Mouse (Mus musculus): ENCODE results near the gene Klhl3. TPM values are rescaled to one million over a fixed set of nuclear protein-coding genes. Genes with fewer than 3 reads are reported as not detected.

Gene Klhl3
- total RNA-seq, 2 experiments from 2014 or later, result 4.0 to 5.1 TPM

DNA sequence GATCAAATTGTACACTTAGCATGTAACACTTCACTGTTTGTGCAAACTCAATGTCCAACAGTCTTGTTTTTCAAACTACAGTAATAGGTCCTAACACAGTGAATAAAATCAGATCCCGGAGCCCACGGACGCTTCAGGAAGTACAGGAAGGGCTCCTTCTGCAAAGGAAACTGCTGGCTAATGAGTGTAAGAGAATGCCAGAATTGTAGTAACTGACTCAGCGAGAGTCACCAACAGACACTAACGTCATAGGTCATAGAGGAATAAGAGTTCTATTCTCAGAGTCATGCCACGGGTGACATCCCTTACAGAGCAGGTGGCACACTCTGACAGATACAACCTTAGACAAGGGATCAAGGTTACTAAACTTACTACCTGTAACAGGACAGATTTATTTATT lies 78.9 kb downstream of the Klhl3 start:
- no peak for ATAC-seq (replicated peaks; ENCODE audit: poor library complexity)

DNA sequence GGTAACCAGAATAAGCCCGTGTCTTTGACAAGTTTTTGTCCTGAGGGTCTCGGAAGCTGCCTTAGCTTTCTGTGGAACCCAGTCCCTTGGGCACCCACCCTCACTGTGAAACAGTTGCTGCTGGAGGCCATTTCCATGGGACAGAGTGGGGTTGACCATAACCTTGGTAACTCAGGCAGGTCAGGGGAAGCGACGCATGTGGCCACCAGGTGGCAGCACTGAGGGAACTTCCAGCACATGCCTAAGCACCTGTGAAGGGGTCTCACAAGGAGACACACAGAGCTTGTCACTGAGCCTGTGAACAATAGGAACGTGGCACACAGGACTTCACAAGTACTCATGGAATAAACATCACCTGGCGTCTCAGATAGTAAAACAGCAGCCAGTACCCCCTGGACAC lies 81.6 kb downstream of the Klhl3 start:
- ATAC-seq (replicated peaks; ENCODE audit: poor library complexity), result peak; percentile 79

DNA sequence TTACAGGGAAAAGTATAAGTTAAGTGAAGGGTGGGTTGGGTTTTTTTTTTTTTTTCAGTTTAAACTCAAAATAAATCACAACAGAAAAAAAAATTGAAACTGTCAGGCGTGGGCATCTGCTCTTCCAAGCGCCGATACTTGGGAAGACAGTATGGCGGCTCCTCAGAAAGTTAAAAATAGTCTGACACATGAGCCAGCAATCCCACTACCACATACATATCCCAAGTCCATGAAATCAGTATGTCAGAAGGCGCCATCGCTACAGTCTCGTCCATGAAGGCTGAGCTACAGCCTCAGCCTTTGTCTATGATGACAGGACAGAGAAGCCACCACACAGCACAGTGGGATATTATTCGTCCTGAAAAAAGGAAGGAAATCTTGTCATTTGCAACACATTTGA lies 86.3 kb downstream of the Klhl3 start:
- ATAC-seq (replicated peaks; ENCODE audit: poor library complexity), result no peak

DNA sequence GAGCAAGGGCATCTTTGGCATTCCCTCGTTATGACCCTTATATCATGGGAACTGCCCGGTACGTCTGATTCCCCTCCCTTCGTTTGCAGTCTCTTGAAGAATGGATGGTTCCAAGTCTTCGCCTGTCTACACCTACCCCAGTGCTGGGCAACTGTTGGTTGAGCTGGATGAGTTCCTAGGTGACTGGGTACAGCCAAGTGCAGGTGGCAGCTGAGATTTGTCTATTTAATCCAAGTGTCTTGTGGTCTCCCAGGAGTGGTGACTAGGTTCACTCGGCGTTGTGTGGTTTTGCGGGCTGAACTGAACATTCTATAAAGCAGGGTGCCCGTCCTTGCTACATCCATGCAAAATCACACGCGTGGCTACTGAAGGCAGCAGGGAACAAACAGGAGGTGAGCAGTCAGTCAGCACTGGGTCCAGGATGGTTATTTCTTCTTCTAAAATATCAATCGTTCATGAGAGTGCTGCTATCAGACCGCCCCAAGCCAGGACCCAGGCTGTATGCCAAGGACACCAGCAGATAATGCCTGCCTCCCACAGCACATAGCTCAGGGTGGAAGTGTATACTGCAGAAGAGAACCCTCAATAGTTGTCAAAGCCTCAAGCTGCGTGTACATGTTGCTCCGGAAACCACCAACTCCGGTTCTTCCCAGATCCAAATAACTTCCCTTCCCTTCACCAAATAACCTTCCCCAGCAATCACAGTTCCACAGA lies 87.5 kb downstream of the Klhl3 start:
- ATAC-seq (replicated peaks; ENCODE audit: poor library complexity), result no peak

DNA sequence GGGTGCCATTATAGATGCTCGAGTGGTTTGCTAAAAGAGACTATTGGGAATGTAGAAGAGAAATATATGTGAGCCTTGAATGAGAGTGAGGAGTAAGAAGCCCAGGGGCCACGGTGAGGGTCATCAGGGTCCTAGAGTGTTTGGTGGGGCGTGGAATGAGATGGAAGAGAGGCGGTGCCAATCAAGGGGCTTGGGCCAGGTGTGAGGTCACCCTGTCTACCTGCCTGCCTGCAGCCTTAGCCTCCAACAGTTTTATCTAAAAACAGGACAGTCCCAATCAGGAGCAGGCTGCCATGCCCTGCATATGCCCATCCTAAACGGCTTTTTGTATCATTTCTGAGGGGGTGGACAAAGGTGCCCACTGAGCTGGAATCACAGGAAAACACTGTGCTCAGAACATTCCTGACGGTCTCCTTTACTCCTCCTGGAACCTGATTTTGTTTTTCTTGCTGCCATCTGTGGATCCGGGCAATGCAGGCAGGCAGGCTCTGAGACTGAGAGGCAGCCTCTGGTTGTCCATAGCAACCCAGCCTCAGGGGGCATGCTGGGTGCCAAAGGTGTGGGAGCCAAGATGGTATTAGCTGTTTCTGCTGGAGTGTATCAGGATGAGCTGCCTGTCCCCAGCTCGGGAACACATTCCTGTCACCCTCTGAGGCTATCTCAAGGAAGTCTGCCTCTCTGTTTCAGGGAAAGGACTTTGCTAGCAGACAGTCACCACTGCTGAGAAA lies 89.5 kb downstream of the Klhl3 start:
- no peak for ATAC-seq (replicated peaks; ENCODE audit: poor library complexity)

DNA sequence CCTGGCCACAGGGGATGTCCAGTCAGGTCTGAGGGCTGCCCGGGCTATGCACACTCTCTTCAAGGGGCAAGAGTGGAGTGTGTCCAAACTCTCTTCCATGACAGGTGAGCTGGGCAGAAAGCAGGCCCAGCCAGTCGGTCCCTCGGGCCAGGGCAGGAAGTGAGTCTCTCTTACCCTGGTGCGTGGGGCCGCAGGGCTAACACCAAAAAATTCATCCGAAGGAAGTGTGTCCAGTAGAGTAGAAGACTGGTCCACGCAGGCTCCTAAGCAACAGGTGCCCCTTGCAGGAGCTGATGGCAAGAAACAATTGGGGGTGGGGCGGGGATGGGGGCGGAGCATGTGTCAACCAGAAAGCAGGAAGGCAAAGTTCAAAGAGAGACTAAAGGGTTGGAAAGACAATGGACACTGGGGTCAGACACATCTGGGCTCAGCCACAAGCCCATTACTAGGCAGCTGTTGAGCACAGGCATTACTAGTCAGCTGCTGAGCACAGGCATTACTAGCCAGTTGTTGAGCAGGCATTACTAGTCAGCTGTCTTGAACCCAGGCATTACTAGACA lies 90.3 kb downstream of the Klhl3 start:
- ATAC-seq (replicated peaks; ENCODE audit: poor library complexity), result no peak

DNA sequence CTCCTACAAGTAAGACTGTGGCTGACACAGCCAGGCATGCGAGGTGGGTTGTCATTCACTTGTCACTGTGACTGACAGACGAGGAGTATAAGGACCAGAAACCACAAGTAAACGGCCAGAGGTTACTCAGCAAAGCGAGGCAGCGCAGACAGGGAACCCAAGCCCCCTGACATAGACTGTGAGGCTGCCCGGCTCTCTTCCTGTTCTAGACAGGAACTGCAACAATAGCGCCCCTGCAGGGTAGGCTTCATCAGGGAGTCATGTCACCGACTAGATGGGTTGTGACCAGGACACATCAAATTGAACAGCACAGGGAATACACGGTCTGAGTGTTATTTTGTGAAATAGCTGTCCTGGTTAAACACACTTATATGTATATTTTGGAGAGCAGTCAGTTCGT lies 93.0 kb downstream of the Klhl3 start:
- ATAC-seq (replicated peaks; ENCODE audit: poor library complexity), result peak; percentile 94

DNA sequence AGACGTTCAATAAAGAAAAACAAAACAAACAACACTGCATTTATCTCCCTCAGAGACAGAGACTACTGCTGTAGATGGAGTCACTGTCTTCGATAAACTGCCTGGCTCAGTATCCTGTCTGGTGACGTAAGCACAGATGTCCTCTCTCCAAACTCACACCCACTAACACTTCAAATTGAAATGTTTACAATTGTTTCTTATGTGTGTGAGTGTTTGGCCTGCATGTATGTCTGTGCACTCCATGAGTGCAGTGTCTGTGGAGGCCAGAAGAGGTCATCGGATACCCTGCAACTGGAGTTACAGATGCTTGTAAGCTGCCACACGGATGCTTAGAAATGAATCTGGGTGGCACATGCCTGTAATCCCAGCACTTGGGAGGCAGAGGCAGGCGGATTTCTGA lies 96.1 kb downstream of the Klhl3 start:
- no peak for ATAC-seq (replicated peaks; ENCODE audit: poor library complexity)

DNA sequence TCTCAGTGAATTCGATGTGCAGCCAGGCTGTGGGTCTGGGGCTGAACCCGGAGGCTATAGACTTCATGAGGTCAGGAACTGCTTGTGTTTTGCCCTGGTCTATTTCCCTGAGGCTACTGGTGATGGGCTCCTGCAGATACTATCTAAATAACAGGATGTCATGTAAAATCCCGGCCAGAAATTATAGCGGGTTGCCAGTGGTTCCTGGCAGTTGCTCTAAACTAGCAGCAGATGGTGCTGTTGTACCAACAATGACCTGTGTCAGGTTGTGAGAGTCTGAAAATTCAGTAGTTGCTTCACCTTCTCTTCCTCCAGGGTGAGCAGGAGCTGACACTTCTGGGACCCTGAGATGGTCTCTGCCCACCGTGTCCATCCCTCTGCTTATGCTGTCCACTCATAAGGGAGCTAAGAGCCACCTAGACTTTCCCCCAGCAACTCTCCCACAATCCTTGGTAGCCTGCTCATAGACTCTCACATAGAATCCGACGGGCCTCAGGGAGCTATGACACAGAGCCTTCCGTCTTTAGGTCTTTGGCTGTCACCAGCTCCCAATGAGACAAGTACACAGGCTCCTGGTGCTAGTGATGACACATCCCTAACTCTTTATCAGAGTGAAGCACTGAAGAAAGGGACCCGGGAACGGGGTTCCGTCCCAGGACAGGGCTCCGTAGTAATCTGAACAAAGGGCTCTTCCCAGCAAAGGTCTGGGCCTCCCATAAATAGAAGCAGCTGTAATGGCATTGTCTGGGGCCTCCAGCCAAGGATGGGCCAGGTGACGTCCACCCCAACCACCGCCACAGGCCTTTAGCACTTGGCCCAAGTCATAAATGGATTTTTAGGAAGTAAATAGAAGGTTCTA lies 101.1 kb downstream of the Klhl3 start:
- ATAC-seq (replicated peaks; ENCODE audit: poor library complexity), result peak; percentile 94

DNA sequence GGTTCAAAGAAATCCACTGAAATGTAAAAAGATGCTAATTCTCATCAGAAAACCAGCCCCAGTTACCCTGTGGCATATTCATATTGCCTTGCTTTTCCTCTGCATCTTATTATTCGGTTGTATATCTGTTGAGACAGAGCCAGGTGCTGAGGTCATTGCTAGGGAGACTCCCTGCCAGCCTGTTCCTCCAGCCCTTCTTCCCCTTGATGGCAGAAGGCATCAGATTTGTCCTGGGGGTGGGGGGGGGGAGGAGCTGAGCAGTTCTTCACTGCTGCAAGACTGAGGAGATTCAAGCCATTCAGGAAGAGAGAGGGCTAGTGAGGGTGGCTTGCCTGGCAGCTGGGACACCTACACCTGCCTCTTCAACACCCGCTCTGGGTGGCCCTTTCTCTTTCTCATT lies 101.9 kb downstream of the Klhl3 start:
- ATAC-seq (replicated peaks; ENCODE audit: poor library complexity), result no peak

DNA sequence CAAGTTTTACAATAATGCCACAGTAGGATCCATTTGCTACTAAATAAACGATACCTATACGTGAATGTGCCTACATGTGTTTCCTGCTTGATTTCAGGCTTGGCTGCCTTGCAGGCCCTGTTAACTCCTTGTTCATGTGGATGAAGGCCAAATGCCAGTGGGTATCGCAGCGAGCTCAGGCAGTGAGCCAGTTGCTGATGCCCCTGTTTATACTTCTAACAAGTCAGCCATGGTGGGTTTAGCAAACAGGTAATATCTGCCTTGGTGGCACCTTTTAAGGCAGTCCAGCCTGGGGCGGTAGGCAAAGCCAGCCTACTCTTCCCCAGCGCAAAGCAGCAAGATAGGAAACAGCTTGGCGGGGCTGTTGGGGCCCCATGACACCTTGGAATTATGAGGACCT lies 103.0 kb downstream of the Klhl3 start:
- ATAC-seq (replicated peaks; ENCODE audit: poor library complexity), result no peak

DNA sequence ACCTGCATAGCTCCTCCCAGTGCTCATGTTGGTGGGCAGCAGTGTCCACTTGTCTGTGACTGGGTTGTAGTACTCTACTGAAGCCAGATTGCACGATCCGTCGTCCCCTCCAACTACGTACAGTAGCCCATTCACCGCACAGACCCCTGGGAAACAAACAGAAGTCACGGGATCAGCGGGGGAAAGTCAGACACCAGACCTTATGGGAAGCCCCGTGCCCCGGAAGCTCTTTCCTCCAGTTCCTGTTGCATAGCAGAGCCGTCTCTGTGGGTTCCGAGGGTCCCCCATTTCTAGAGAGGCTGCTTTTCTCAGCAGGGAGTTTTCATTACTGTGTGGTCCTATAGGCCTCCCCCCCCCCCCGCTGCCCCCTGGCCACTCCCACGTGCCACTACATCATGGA lies 104.1 kb downstream of the Klhl3 start:
- ATAC-seq (replicated peaks; ENCODE audit: poor library complexity), result no peak

DNA sequence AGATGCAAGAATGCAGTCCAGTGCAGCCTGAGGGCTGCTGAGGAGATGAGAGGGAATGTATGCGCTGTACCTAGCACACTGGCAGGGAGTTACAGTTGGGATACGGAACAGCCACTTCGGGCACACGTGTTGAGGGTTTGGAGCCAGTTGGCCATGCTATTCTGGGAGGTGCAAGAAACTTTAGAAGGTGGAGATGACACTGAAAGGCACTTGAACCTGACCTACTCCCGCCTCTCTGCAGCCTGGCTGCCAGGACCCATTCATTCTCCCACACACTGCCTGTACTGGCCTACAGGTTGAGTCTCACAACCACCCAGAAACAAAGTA lies 105.4 kb downstream of the Klhl3 start:
- ATAC-seq (replicated peaks; ENCODE audit: poor library complexity), result no peak

DNA sequence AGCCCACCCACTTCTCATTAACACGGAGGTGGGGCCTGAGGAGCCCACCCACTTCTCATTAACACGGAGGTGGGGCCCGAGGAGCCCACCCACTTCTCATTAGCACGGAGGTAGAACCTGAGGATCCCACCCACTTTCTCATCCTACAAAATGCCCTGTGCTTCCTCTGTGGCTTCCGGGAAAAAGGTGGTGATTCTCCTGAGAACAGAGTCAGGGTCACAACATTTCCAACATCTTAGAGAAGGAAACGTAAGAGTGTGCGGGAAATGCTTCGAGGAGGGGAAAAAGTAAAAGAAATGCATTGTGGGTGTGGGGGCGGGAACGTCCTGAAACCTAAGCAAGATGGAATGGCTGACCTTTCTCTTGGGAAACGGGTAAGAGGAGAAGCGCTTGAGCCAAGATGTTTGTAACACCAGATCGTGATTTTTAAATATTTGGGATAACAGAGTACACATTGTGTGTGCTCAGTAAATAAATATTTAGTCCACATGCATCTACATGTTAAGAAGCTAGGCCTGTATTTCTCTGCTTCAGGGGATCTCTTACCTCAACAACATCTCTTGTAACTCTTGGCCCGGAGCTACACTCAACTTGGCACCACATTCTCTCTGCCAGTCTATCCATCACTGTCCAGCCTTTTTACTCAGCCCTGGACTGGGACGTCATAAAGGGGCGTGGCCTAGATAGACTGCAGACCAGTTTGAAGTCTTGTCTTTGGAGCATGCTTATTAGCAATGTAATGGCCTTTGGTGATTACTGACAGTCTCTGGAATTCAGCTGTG lies 105.9 kb downstream of the Klhl3 start:
- ATAC-seq (replicated peaks; ENCODE audit: poor library complexity), result no peak

DNA sequence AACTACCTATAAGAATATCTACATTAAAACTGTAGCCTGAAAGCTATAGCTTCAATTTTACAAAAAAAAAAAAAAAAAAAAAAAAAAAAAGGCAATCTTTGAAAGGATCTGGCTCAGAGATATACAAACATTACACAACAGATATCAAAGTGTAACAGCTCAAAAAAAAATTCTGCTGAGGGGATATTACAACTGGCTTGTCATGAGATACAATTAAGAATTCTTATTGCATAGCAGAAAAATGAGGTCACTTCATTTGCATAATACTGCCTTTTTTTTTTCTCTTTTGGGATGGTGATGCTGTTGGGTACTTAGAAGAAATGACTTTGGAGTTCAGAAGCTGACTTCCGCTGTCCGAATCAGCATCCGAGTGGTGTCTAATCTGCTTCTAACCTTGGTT lies 111.6 kb downstream of the Klhl3 start:
- ATAC-seq (replicated peaks; ENCODE audit: poor library complexity), result no peak

DNA sequence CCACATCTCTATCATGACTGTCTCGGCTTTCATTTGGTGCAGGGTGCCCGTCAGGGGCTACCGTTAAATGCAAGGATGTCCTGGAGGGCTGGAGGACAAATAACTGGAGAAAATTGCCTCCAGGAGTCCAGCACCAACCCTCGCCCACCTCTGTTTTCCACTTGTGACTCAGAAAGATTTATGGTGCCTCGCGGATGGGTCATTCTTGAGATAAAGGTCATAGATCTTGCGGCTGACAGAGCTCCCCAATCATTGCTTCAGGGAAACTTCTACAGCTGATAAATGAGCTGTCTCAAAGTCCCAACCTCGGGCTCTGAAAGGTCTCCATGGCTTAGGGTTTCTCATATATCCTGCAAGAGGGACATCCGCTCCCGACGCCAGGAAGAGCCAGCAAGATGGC lies 116.9 kb downstream of the Klhl3 start:
- ATAC-seq (replicated peaks; ENCODE audit: poor library complexity), result no peak

DNA sequence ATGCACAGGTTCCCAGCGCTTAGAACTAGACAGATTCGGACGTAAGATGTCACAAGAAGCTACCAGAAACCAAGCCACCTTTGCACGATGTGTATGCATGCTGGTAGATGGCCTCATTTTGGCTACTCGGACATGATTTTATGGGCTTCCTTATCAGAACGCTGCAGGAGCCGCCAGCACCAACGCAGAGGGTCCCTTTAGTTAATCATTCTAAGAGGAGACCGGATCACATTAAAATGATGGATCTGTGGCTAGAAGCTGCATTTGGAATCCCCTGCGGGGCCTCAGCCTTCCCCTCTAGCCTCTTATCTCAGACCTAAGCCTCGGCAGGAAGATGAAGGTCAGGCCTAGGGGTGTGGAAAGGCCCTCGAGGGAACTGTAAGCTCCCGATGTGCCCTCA lies 117.5 kb downstream of the Klhl3 start:
- no peak for ATAC-seq (replicated peaks; ENCODE audit: poor library complexity)

DNA sequence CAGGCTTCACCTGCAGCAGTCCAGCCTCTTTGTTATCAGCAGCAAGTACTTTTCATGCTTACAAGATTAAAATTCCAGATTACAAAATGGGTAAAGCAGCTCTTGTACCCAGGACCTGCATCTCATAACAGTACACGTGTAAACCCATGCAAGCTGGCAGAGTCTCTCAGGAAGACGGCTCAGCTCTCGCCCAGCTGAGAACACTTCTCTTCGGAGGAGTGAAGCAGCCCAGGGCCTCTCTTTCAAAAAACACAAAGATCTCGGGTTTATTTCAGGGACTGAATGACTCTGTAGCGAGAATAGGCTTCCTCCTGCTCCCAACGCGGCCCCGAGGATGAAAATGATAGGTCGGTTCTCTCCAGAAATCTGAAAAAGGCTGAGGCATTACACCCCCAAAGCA lies 128.8 kb downstream of the Klhl3 start:
- ATAC-seq (replicated peaks; ENCODE audit: poor library complexity), result no peak

DNA sequence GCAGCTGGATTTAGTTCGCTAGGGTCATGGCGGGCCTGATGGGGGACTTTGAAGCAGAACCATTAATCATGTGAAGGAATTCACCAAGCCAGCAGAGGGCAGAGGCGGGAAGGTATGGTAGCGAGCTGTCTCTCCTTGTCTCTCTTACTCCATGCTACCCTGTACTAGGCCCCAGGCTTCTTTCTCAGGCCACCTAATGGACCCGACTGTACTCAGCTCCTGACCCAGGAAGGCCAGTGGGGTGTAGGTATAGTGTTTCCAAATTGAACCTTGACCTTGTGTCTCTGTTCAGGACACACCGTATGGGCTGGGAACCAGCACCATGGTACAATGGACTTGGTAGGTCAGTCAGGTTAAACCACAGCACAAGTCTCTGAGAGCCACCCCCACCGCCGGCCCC lies 129.2 kb downstream of the Klhl3 start:
- ATAC-seq (replicated peaks; ENCODE audit: poor library complexity), result no peak

DNA sequence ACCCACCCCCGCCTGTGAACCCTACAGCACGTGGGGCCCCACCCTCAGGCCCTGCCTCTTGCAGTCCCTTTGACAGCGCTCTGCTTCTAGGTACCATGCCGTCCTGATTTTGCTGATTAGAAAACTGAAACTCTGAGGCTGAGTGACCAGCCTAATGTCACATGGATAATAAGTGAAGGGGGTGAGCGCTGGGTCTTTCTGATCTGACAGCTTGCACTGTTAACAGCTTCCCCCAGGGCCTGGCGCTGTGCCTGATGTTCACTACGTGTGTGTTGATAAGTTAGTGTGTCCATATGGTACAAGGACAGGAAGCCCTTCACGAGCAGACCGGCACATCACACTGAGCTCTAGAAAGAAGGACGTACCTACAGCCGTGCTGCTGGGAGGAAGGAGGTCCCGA lies 130.1 kb downstream of the Klhl3 start:
- ATAC-seq (replicated peaks; ENCODE audit: poor library complexity), result no peak

DNA sequence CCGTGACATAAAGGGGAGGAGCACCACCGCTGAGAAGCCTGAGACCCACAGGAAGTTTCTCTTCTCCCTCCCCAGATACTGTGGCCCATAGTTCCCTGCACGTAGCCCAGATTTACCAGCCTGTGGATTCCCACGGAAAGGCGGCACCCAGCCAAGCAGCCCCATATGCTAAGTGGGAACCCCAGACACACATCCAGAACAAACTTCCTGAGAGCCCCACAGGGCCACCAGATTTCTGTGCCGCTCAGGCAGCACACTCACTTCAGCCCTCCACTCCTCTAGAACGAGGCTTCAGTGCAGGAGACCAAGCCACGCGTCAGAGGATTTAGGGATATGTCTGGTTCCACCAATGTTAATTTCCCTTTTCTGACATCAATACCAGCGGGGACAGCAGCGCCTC lies 130.5 kb downstream of the Klhl3 start:
- no peak for ATAC-seq (replicated peaks; ENCODE audit: poor library complexity)
